Mouse (Mus musculus) MEL (cell line): Measurements from ENCODE around the gene Dynlt1a. TPM values are rescaled to one million over a fixed set of nuclear protein-coding genes. Genes with fewer than 3 reads are reported as not detected.
"Not testable (repeated sequence)": the region's sequence is repeated elsewhere in the genome, so short reads cannot be mapped to it uniquely, and the experiment has no call there.

Source experiments
- DNase-seq: peaks from one replicate; pipeline ENCODE4 v3.0.0; 2011; ENCODE audit warnings: low read depth, low spot score
- H3K27ac ChIP-seq: 2 replicates; pipeline ENCODE4 v1.5.1; 2012; ENCODE audit warnings: low read depth, mild to moderate bottlenecking, control low read depth, low read length, moderate library complexity; ENCODE audit not compliant: control insufficient read depth
- H3K27me3 ChIP-seq, 2 experiments: fragments of 150-350 bp in 1 of 2; sonication (generic) in 1 of 2; 2 replicates each; pipeline ENCODE4 v1.6.1; 2012; ENCODE audit warnings: low read length in 2 of 2, mild to moderate bottlenecking in 2 of 2, improper control_type of control experiment in 1 of 2, moderate library complexity in 1 of 2; ENCODE audit not compliant: insufficient read depth in 2 of 2, control insufficient read depth in 1 of 2
- H3K36me3 ChIP-seq, 2 experiments: 2 replicates each; pipeline ENCODE4 v1.6.1; 2012 to 2014; ENCODE audit warnings: low read length in 2 of 2, improper control_type of control experiment in 1 of 2, inconsistent platforms in 1 of 2, mild to moderate bottlenecking in 1 of 2; ENCODE audit not compliant: insufficient read depth in 2 of 2, control insufficient read depth in 1 of 2
- H3K4me1 ChIP-seq, 2 experiments: fragments of 150-350 bp in 1 of 2; sonication (generic) in 1 of 2; 2 replicates each; pipeline ENCODE4 v1.6.1; 2012; ENCODE audit warnings: low read length in 2 of 2, improper control_type of control experiment in 1 of 2, mild to moderate bottlenecking in 1 of 2; ENCODE audit not compliant: insufficient read depth in 2 of 2, control insufficient read depth in 1 of 2
- H3K4me3 ChIP-seq, 2 experiments: fragments of 150-350 bp in 1 of 2; sonication (generic) in 1 of 2; 2 replicates each; pipeline ENCODE4 v1.5.1; 2012; ENCODE audit warnings: low read depth in 2 of 2, low read length in 2 of 2, mild to moderate bottlenecking in 2 of 2, moderate library complexity in 2 of 2, control low read depth in 1 of 2, improper control_type of control experiment in 1 of 2; ENCODE audit not compliant: control insufficient read depth in 1 of 2, insufficient read depth in 1 of 2
- H3K79me2 ChIP-seq: 2 replicates; pipeline ENCODE4 v1.6.1; 2012; ENCODE audit warnings: mild to moderate bottlenecking, low read length, moderate library complexity; ENCODE audit not compliant: control insufficient read depth, poor library complexity, insufficient read depth
- H3K9ac ChIP-seq: 2 replicates; pipeline ENCODE4 v1.6.1; 2012; ENCODE audit warnings: low read depth, mild to moderate bottlenecking, control low read depth, low read length, moderate library complexity; ENCODE audit not compliant: control insufficient read depth, poor library complexity, severe bottlenecking
- H3K9me3 ChIP-seq: fragments of 150-350 bp; sonication (generic); replicated peaks from 2 replicates; pipeline ENCODE4 v1.6.1; 2012; ENCODE audit warnings: mild to moderate bottlenecking, low read length, improper control_type of control experiment, moderate library complexity; ENCODE audit not compliant: insufficient read depth
- NRF1 ChIP-seq: IDR thresholded peaks from 2 replicates; pipeline ENCODE4 v1.6.1; 2014; ENCODE audit warnings: low read depth, mild to moderate bottlenecking, inconsistent platforms, low read length, improper control_type of control experiment, moderate library complexity; ENCODE audit not compliant: poor library complexity, insufficient read depth, severe bottlenecking
- polyA plus RNA-seq, 2 experiments: library from polyadenylated mRNA; stranded (reverse) in 1 of 2; unstranded in 1 of 2; fragments of >175 nt in 1 of 2; fragments of >200 nt in 1 of 2; gene quantifications; 2 replicates each; pipeline versions ENCODE4 v1.2.1 to v1.2.4; 2012; ENCODE audit warnings: low replicate concordance in 2 of 2, low read depth in 1 of 2; ENCODE audit not compliant: insufficient read length in 2 of 2, insufficient read depth in 1 of 2, missing spikeins in 1 of 2
- total RNA-seq: library from RNA; depleted of rRNA; stranded (reverse); fragments of 300-350 nt; gene quantifications from 2 replicates; pipeline ENCODE4 v1.2.3, GENCODE M21; 2012; rRNA removed

The Dynlt1a gene
- total RNA-seq (7.8 and 10.9 TPM in 2 replicates), polyA plus RNA-seq (10 to 100 TPM in 1 of 2 experiments, not detected in 1; 15.9 TPM)

- not testable (repeated sequence) for H3K4me1 ChIP-seq, H3K27me3 ChIP-seq, H3K9me3 ChIP-seq, H3K36me3 ChIP-seq, H3K79me2 ChIP-seq
- Histone ChIP-seq H3K27ac (peak within 1 kb of the TSS; percentile 28; the same call in 1 of the 2 replicates), H3K9ac (peak within 1 kb of the TSS; percentile 49), H3K4me3 (peak within 1 kb of the TSS; percentile 56 to 57)
- peak; percentile 50; the same call in 1 of the 2 replicates for TF ChIP-seq NRF1
- peak; percentile 86 for DNase-seq
These were observed at the start of gene Dynlt1a for GRCm38 (mm10) chr17:6317339-6317985. Gene Dynlt1a (minus strand): TSS chr17:6317500.

GRCm38 (mm10) chr17:6355256-6355655 lies 38.0 kb upstream of the Dynlt1a start:
- not testable (repeated sequence) for H3K36me3 ChIP-seq, H3K79me2 ChIP-seq, H3K4me1 ChIP-seq, H3K27ac ChIP-seq, H3K27me3 ChIP-seq, H3K4me3 ChIP-seq, H3K9ac ChIP-seq, H3K9me3 ChIP-seq, DNase-seq

GRCm38 (mm10) chr17:6342606-6343294 lies 25.4 kb upstream of the Dynlt1a start:
- not testable (repeated sequence) for H3K27ac ChIP-seq, H3K9me3 ChIP-seq, DNase-seq, H3K4me1 ChIP-seq, H3K9ac ChIP-seq, H3K27me3 ChIP-seq, H3K4me3 ChIP-seq, H3K36me3 ChIP-seq, H3K79me2 ChIP-seq

- H3K9me3 ChIP-seq, DNase-seq, H3K27me3 ChIP-seq, H3K36me3 ChIP-seq, H3K27ac ChIP-seq, H3K79me2 ChIP-seq, H3K9ac ChIP-seq, H3K4me3 ChIP-seq, H3K4me1 ChIP-seq: not testable (repeated sequence)
These were observed 11.7 kb upstream of the Dynlt1a start for GRCm38 (mm10) chr17:6328997-6329396.

GRCm38 (mm10) chr17:6327554-6327953 lies 10.3 kb upstream of the Dynlt1a start:
- H3K9ac ChIP-seq, H3K36me3 ChIP-seq, H3K4me1 ChIP-seq, DNase-seq, H3K9me3 ChIP-seq, H3K27ac ChIP-seq, H3K4me3 ChIP-seq, H3K79me2 ChIP-seq, H3K27me3 ChIP-seq: not testable (repeated sequence)

GRCm38 (mm10) chr17:6325543-6325942 lies 8.2 kb upstream of the Dynlt1a start:
- not testable (repeated sequence) for H3K36me3 ChIP-seq, H3K27me3 ChIP-seq, H3K27ac ChIP-seq, H3K79me2 ChIP-seq, H3K9ac ChIP-seq, DNase-seq, H3K4me3 ChIP-seq, H3K4me1 ChIP-seq, H3K9me3 ChIP-seq

- H3K4me3 ChIP-seq, H3K27ac ChIP-seq, DNase-seq, H3K4me1 ChIP-seq, H3K79me2 ChIP-seq, H3K36me3 ChIP-seq, H3K9ac ChIP-seq, H3K9me3 ChIP-seq, H3K27me3 ChIP-seq: not testable (repeated sequence)
These were observed 7.7 kb upstream of the Dynlt1a start for GRCm38 (mm10) chr17:6325021-6325420.
